Comparison of ENCODE assay signal across 13 mouse cellular contexts in the genomic region with DNA sequence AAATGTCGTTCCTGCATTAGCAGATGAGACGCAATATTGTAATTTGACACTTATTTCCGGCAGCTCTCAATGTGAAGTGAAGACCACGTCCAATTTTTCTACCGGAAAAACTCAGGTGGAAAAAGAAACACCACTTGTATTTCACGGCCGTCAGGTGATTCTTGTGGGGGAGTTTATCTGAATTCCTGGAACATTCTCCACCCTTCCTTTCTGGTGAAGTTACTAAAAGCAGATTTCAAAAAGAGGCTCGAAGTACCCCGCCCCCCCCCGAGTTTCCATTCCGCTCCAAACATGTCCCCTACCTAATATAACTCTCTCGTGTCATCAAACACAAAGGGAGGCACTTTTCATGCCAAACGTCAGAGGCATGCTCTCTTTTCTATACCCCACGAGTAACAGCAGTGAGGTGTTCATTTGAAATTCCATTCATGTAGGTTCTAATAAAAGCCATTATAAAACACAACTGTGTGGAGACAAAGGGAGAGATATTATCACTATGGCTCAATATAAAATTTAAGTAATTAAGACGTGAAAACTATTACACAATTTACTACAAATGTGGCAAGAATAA.
"Had no signal": no experiment of that assay in that cellular context is flagged by ENCODE, and none has a peak within 500 bp of the region (broad histone marks: within the 10 kb centered on the region; RNA-seq: fewer than 3 reads in every experiment).

No protein-coding gene starts in this region.

- H3K9me3 ChIP-seq: limb, embryonic 13.5 days; midbrain, embryonic 10.5 days; neural tube, embryonic 12.5 days had no signal

- H3K4me1 ChIP-seq: midbrain, embryonic 10.5 days; neural tube, embryonic 12.5 days had no signal

- DNase-seq: kidney, adult 9 months; kidney, postnatal 10 days; left cerebral cortex, postnatal 4 days; lung, adult 18-20 months; lung, postnatal 4 days; midbrain, embryonic 14.5 days had no signal

- H3K27ac ChIP-seq: limb, embryonic 13.5 days; liver, embryonic 14.5 days; midbrain, embryonic 10.5 days; neural tube, embryonic 12.5 days; stomach, postnatal 0 days had no signal

- ATAC-seq: lung, postnatal 0 days had no signal

- H3K36me3 ChIP-seq: limb, embryonic 13.5 days; midbrain, embryonic 10.5 days; neural tube, embryonic 12.5 days had no signal

- H3K4me2 ChIP-seq: limb, embryonic 13.5 days; neural tube, embryonic 12.5 days had no signal

- H3K4me3 ChIP-seq: limb, embryonic 13.5 days; midbrain, embryonic 10.5 days; myocyte; neural tube, embryonic 12.5 days had no signal

- H3K9ac ChIP-seq: limb, embryonic 13.5 days; liver, embryonic 14.5 days; neural tube, embryonic 12.5 days had no signal

- H3K27me3 ChIP-seq: neural tube, embryonic 12.5 days had no signal
